Mouse (Mus musculus): ENCODE data around the gene Foxn2.

- TF ChIP-seq POLR2A (IDR thresholded peaks at IDR 0.05; ENCODE audit: control insufficient read depth, low read depth, low read length) (no peak), CTCF (IDR thresholded peaks at IDR 0.05; ENCODE audit: control insufficient read depth, insufficient read depth, insufficient replicate concordance, low read depth, low read length) (no peak)
Observed at GRCm38 (mm10) chr17:88480369-88480768, 39.9 kb downstream of the Foxn2 start.
